Mouse (Mus musculus): ENCODE measurements around the gene Fam169a.
"Not testable (repeated sequence)": the region's sequence is repeated elsewhere in the genome, so short reads cannot be mapped to it uniquely, and the experiment has no call there.

The Fam169a gene

GRCm38 (mm10) chr13:97080615-97081014 is 13.5 kb downstream of the Fam169a start:
- no peak for DNase-seq

GRCm38 (mm10) chr13:97082432-97082831 is 15.3 kb downstream of the Fam169a start:
- no peak for DNase-seq

- no peak for DNase-seq
Observed at GRCm38 (mm10) chr13:97086316-97086715, 19.2 kb downstream of the Fam169a start.

GRCm38 (mm10) chr13:97087421-97087820 is 20.3 kb downstream of the Fam169a start:
- DNase-seq, result no peak

- DNase-seq, result no peak
Observed at GRCm38 (mm10) chr13:97088183-97088582, 21.1 kb downstream of the Fam169a start.

- DNase-seq, result no peak
Observed at GRCm38 (mm10) chr13:97095726-97096125, 28.6 kb downstream of the Fam169a start.

- DNase-seq, result peak; percentile 79
Observed at GRCm38 (mm10) chr13:97099187-97099852, 32.2 kb downstream of the Fam169a start, which contains the start of gene Gm6169. Gene Gm6169, minus strand, starts transcription at chr13:97099237.

GRCm38 (mm10) chr13:97104996-97105395 is 37.9 kb downstream of the Fam169a start:
- DNase-seq, result no peak

GRCm38 (mm10) chr13:97107721-97108120 is 40.6 kb downstream of the Fam169a start:
- not testable (repeated sequence) for DNase-seq

GRCm38 (mm10) chr13:97109046-97109445 is 42.0 kb downstream of the Fam169a start:
- no peak for DNase-seq

- no peak for DNase-seq
Observed at GRCm38 (mm10) chr13:97121341-97121740, 54.3 kb downstream of the Fam169a start.

- not testable (repeated sequence) for DNase-seq
Observed at GRCm38 (mm10) chr13:97129654-97130053, 62.6 kb downstream of the Fam169a start.

- not testable (repeated sequence) for DNase-seq
Observed at GRCm38 (mm10) chr13:97130413-97130812, 63.3 kb downstream of the Fam169a start.

GRCm38 (mm10) chr13:97137466-97138400 is 70.6 kb downstream of the Fam169a start, which contains the start of the genes Gfm2 and Nsa2:
Gene Gfm2, plus strand, starts transcription at chr13:97137937.
Gene Nsa2, minus strand, starts transcription at chr13:97137937.
- DNase-seq, result peak; percentile 92

- DNase-seq, result not testable (repeated sequence)
Observed at GRCm38 (mm10) chr13:97138404-97138931, 71.4 kb downstream of the Fam169a start.

- DNase-seq, result no peak
Observed at GRCm38 (mm10) chr13:97142321-97142720, 75.2 kb downstream of the Fam169a start.

- peak; percentile 53 for DNase-seq
Observed at GRCm38 (mm10) chr13:97145834-97146233, 78.7 kb downstream of the Fam169a start.

GRCm38 (mm10) chr13:97175520-97176264 is 108.6 kb downstream of the Fam169a start:
- peak; percentile 48 for DNase-seq

- no peak for DNase-seq
Observed at GRCm38 (mm10) chr13:97176731-97177130, 109.6 kb downstream of the Fam169a start.

GRCm38 (mm10) chr13:97178943-97179342 is 111.9 kb downstream of the Fam169a start:
- DNase-seq, result no peak

GRCm38 (mm10) chr13:97180113-97180828 is 113.2 kb downstream of the Fam169a start:
- no peak for DNase-seq
